Mouse (Mus musculus): ENCODE results near the gene Fpr2. TPM values are rescaled to one million over a fixed set of nuclear protein-coding genes. Genes with fewer than 3 reads are reported as not detected.

Fpr2 gene
- polyA plus RNA-seq, 1 experiment from 2014 or later, result 0.34 TPM

DNA sequence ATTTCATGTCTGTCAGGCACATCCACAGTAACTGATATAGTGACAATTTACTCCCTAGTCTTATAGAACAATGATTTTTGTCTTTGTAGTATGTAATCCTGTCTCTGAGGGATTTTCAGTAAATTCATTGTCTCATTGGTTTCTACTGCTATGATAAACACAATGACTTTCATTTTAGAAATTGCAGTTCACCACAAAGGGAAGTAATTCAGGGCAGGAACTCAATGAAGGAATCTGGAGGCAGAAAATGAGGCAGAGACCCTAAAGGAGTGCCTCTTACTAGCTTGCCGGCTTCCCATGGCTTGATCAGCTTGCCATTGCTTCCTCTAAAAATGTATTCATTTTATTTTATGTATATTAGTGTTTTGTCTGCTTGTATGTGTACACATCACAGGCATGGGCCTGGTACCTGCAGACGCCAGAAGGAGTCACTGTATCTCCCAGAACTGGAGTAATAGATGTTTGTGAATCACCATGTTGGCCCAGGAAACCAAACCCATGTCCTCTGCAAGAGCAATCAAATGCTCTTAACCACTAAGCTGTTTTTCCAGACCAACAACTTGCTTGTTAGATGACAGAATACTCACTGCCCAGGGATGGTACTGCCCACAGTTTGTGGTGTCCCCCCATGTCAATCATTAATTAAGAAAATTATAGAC, 16.6 kb upstream of the Fpr2 start:
- Histone ChIP-seq H3K4me1 (ENCODE audit: control insufficient read depth, insufficient read depth, low read length) (no peaks in the 10 kb centered on the region), H3K27me3 (ENCODE audit: control insufficient read depth, insufficient read depth, low read length) (no peaks in the 10 kb centered on the region), H3K9ac (ENCODE audit: low read depth, low read length) (no peak overlapping the region), H3K4me3 (ENCODE audit: low read length) (no peak overlapping the region), H3K9me3 (ENCODE audit: control insufficient read depth, low read length) (no peaks in the 10 kb centered on the region), H3K36me3 (ENCODE audit: control insufficient read depth, insufficient read depth, low read length) (no peaks in the 10 kb centered on the region), H3K27ac (ENCODE audit: low read depth, low read length) (no peak overlapping the region), H3K4me2 (replicated peaks; ENCODE audit: low read depth, low read length) (no peak overlapping the region)
- ATAC-seq (ENCODE audit: low FRiP score, low TSS enrichment), result no peak
- 79% methylated on average over 2 of the region's 2 CpGs for WGBS

DNA sequence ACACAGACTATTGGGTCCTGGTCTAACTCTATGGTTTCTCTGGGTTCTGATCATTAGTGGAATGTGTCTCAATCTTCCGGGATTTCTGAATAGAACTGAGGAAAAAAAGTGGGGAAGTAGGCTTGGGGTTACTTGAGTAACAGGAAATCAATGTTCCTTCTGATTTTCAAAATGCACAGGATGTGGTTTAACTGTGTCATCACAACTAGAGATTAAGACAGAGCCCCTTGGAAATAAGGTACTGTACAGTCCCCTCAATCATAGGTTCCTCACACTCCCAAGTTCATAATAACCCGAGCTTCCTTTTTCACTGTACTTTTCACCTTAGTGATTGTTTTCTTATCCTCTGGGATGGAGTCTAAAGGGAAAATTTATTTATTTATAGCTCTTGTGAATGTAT, 15.9 kb upstream of the Fpr2 start:
- no peaks in the 10 kb centered on the region for H3K4me1 ChIP-seq (ENCODE audit: control insufficient read depth, insufficient read depth, low read length)
- no peak for ATAC-seq (ENCODE audit: low FRiP score, low TSS enrichment)
- H3K9ac ChIP-seq (ENCODE audit: low read depth, low read length), result no peak overlapping the region
- H3K27me3 ChIP-seq (ENCODE audit: control insufficient read depth, insufficient read depth, low read length), result no peaks in the 10 kb centered on the region
- H3K27ac ChIP-seq (ENCODE audit: low read depth, low read length), result no peak overlapping the region
- H3K9me3 ChIP-seq (ENCODE audit: control insufficient read depth, low read length), result no peaks in the 10 kb centered on the region
- H3K4me2 ChIP-seq (replicated peaks; ENCODE audit: low read depth, low read length), result no peak overlapping the region
- WGBS, result 81% methylated on average over 2 of the region's 2 CpGs
- H3K4me3 ChIP-seq (ENCODE audit: low read length), result no peak overlapping the region
- no peaks in the 10 kb centered on the region for H3K36me3 ChIP-seq (ENCODE audit: control insufficient read depth, insufficient read depth, low read length)

DNA sequence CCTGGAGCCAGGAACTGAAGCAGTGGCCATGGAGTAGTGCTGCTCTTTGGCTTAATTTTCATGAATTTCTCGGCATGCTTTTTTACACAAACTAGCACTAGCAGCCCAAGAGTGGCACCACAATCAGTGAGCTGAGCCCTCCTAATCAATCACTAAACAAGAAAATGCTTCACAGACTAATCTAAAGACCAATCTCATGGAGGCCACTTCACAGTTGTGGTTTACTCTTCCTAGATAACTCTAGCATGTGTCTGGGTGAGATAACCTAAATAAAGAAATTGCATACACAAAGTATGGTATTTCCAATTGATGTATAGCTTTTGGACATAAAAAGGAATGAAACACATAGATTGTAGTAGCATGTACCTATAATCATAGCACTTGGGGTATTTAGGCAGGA, 8.3 kb upstream of the Fpr2 start:
- H3K9ac ChIP-seq (ENCODE audit: low read depth, low read length), result no peak overlapping the region
- ATAC-seq (ENCODE audit: low FRiP score, low TSS enrichment), result no peak
- no peak overlapping the region for H3K27ac ChIP-seq (ENCODE audit: low read depth, low read length)
- no peaks in the 10 kb centered on the region for H3K36me3 ChIP-seq (ENCODE audit: control insufficient read depth, insufficient read depth, low read length)
- H3K9me3 ChIP-seq (ENCODE audit: control insufficient read depth, low read length), result no peaks in the 10 kb centered on the region
- H3K4me1 ChIP-seq (ENCODE audit: control insufficient read depth, insufficient read depth, low read length), result no peaks in the 10 kb centered on the region
- no peak overlapping the region for H3K4me2 ChIP-seq (replicated peaks; ENCODE audit: low read depth, low read length)
- no peaks in the 10 kb centered on the region for H3K27me3 ChIP-seq (ENCODE audit: control insufficient read depth, insufficient read depth, low read length)
- 81% methylated on average over 1 of the region's 1 CpGs for WGBS
- no peak overlapping the region for H3K4me3 ChIP-seq (ENCODE audit: low read length)

DNA sequence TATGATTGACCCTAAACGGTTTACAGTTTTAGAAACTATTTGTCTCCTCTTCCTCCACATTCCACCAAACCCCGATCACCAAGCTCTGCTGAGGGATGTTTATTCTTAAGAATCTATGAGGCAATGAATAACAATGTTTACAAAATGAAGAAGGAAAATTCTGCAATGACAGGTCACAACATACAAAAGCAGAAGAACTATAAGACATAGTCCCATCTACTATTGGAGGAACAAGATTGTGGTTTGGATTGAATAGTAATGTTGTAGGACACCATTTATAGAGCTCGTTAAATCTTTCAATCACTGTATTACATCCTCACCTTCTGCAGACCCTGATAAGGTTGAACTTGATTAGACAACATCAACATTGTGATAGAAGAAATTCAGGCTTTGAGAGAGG, 5.0 kb upstream of the Fpr2 start:
- no peaks in the 10 kb centered on the region for H3K27me3 ChIP-seq (ENCODE audit: control insufficient read depth, insufficient read depth, low read length)
- no peaks in the 10 kb centered on the region for H3K4me1 ChIP-seq (ENCODE audit: control insufficient read depth, insufficient read depth, low read length)
- H3K4me2 ChIP-seq (replicated peaks; ENCODE audit: low read depth, low read length), result no peak overlapping the region
- H3K9me3 ChIP-seq (ENCODE audit: control insufficient read depth, low read length), result no peaks in the 10 kb centered on the region
- 72% methylated on average over 3 of the region's 3 CpGs for WGBS
- H3K4me3 ChIP-seq (ENCODE audit: low read length), result no peak overlapping the region
- no peak overlapping the region for H3K27ac ChIP-seq (ENCODE audit: low read depth, low read length)
- ATAC-seq (ENCODE audit: low FRiP score, low TSS enrichment), result no peak
- no peaks in the 10 kb centered on the region for H3K36me3 ChIP-seq (ENCODE audit: control insufficient read depth, insufficient read depth, low read length)
- H3K9ac ChIP-seq (ENCODE audit: low read depth, low read length), result no peak overlapping the region

DNA sequence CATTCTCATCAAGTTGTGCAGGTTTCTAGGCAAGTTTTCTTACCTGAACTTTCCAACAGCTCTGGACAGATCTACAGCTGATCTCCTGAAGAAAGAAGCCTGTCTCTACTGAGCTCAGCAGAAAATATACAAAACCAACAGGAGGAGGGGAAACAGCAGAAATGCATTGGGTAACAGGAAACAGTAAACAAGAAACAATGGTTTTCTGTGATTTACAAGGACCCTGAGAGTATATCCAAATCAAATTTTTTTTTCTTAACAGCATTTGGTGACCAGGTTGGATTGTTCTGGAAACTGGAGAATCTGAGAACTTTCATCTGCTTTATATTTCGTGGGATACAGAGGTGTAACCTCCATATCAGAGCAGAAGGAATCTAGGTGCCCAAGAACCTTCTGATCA, 3.8 kb upstream of the Fpr2 start, which contains the start of gene Fpr1:
Gene Fpr1 (minus strand): TSS at position 101 of the 400 bp plus-strand sequence.
- H3K4me2 ChIP-seq (replicated peaks; ENCODE audit: low read depth, low read length), result no peak within 1 kb of the TSS
- H3K4me3 ChIP-seq (ENCODE audit: low read length), result no peak within 1 kb of the TSS
- ATAC-seq (ENCODE audit: low FRiP score, low TSS enrichment), result no peak
- H3K36me3 ChIP-seq (ENCODE audit: control insufficient read depth, insufficient read depth, low read length), result no peaks in the 10 kb centered on the region
- H3K27me3 ChIP-seq (ENCODE audit: control insufficient read depth, insufficient read depth, low read length), result no peaks in the 10 kb centered on the region
- no peaks in the 10 kb centered on the region for H3K4me1 ChIP-seq (ENCODE audit: control insufficient read depth, insufficient read depth, low read length)
- H3K27ac ChIP-seq (ENCODE audit: low read depth, low read length), result no peak within 1 kb of the TSS
- 72% methylated on average over 1 of the region's 1 CpGs for WGBS
- H3K9ac ChIP-seq (ENCODE audit: low read depth, low read length), result no peak within 1 kb of the TSS
- H3K9me3 ChIP-seq (ENCODE audit: control insufficient read depth, low read length), result no peaks in the 10 kb centered on the region

DNA sequence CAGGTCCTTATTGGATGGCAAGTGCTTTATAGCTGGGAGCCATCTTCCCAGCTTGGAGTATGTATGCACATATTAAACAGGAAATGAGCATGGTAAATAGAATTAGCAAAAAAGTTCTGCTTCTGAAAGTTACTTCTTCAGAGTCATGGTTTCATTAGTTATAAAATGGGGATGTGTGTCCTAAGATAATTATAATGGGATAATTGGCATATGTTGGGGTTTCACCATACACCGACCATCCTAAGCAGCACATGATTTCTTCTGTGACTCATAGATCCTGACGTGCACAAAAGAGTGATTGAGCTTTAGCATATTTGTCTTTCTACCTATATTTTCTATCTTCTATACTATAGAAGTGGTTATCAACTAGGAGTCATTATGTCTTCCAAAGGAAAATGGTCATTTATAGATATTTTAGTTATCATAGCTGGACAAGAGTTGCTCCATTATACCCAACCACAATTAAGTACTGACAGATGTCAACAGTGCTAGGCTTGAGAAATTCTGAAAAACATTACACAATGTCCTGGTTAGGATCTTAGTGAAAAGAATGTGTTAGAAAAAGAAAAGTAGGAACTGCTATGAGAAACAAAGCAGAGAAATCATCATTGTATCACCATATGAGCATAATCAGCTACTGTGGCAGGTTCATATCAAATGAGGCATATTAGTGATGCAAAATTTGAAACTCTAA, 2.3 kb downstream of the Fpr2 start:
- H3K9me3 ChIP-seq (ENCODE audit: control insufficient read depth, low read length), result no peaks in the 10 kb centered on the region
- H3K27me3 ChIP-seq (ENCODE audit: control insufficient read depth, insufficient read depth, low read length), result no peaks in the 10 kb centered on the region
- H3K4me3 ChIP-seq (ENCODE audit: low read length), result no peak overlapping the region
- H3K4me1 ChIP-seq (ENCODE audit: control insufficient read depth, insufficient read depth, low read length), result no peaks in the 10 kb centered on the region
- no peak for ATAC-seq (ENCODE audit: low FRiP score, low TSS enrichment)
- no peak overlapping the region for H3K4me2 ChIP-seq (replicated peaks; ENCODE audit: low read depth, low read length)
- WGBS, result 89% methylated on average over 2 of the region's 2 CpGs
- H3K9ac ChIP-seq (ENCODE audit: low read depth, low read length), result no peak overlapping the region
- H3K27ac ChIP-seq (ENCODE audit: low read depth, low read length), result no peak overlapping the region
- no peaks in the 10 kb centered on the region for H3K36me3 ChIP-seq (ENCODE audit: control insufficient read depth, insufficient read depth, low read length)

DNA sequence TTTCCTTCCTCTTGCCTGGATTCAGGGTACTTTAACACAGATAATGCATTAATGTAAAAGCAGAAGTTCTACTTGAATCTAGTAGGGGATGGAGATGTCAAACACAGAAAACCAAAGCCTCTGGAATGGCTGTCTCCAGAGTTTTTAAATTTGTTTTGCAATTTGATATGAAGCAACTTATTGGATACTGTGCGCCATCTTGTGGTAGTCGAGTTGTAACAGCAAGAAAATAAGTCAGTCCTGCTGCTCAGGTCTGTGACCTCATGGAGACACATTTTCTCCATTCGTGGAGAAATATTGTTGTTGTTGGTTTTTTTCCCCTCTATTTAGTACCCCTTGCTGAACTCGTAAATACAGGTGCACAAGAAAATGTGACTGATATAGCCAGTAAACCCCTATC, 8.4 kb downstream of the Fpr2 start:
- no peaks in the 10 kb centered on the region for H3K4me1 ChIP-seq (ENCODE audit: control insufficient read depth, insufficient read depth, low read length)
- H3K9ac ChIP-seq (ENCODE audit: low read depth, low read length), result no peak overlapping the region
- no peak overlapping the region for H3K27ac ChIP-seq (ENCODE audit: low read depth, low read length)
- no peaks in the 10 kb centered on the region for H3K36me3 ChIP-seq (ENCODE audit: control insufficient read depth, insufficient read depth, low read length)
- no peak overlapping the region for H3K4me3 ChIP-seq (ENCODE audit: low read length)
- H3K9me3 ChIP-seq (ENCODE audit: control insufficient read depth, low read length), result no peaks in the 10 kb centered on the region
- 7% methylated on average over 4 of the region's 4 CpGs for WGBS
- no peak for ATAC-seq (ENCODE audit: low FRiP score, low TSS enrichment)
- no peak overlapping the region for H3K4me2 ChIP-seq (replicated peaks; ENCODE audit: low read depth, low read length)
- H3K27me3 ChIP-seq (ENCODE audit: control insufficient read depth, insufficient read depth, low read length), result no peaks in the 10 kb centered on the region

DNA sequence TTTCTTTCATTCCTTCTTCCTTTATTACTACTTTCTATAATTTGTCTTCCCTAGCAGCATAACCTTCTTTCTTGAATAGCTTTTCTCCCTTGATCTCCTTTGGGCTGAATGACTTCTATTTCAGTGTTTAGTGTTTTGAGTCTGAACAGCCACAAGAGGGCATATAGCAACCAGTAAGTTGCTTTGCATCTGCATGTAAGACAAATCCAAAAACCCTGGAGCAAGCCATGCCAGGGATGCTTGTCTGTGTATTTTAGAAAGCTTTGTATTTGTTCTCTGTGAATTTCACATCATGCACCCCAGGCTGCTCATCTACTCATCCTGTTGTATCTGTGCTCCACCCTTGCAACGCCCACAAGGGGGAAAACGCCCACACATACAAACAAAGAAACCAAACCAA, 11.6 kb downstream of the Fpr2 start:
- H3K36me3 ChIP-seq (ENCODE audit: control insufficient read depth, insufficient read depth, low read length), result no peaks in the 10 kb centered on the region
- H3K9me3 ChIP-seq (ENCODE audit: control insufficient read depth, low read length), result no peaks in the 10 kb centered on the region
- no peak overlapping the region for H3K4me2 ChIP-seq (replicated peaks; ENCODE audit: low read depth, low read length)
- 79% methylated on average over 2 of the region's 2 CpGs for WGBS
- H3K4me3 ChIP-seq (ENCODE audit: low read length), result no peak overlapping the region
- ATAC-seq (ENCODE audit: low FRiP score, low TSS enrichment), result no peak
- no peaks in the 10 kb centered on the region for H3K27me3 ChIP-seq (ENCODE audit: control insufficient read depth, insufficient read depth, low read length)
- H3K9ac ChIP-seq (ENCODE audit: low read depth, low read length), result no peak overlapping the region
- H3K27ac ChIP-seq (ENCODE audit: low read depth, low read length), result no peak overlapping the region
- no peaks in the 10 kb centered on the region for H3K4me1 ChIP-seq (ENCODE audit: control insufficient read depth, insufficient read depth, low read length)

DNA sequence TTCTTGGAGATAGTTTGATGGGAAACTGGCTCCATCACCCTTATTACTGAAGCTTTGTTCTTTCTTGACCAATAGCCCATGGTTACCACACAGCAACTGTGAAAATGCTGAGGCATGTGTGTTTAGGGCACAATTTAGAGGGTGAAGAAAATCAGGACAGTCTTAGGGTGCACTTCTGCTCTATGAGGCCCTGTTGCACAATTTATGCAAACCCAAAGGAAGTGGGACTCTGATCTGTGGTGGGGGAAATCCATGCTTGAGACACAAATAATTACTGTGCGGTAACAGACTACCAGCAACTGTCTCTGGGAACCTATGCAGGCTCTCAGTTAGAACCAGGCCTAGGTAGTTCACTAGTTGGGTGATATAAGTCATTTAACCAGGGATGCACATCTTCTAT, 13.1 kb downstream of the Fpr2 start:
- H3K4me1 ChIP-seq (ENCODE audit: control insufficient read depth, insufficient read depth, low read length), result no peaks in the 10 kb centered on the region
- no peak overlapping the region for H3K27ac ChIP-seq (ENCODE audit: low read depth, low read length)
- no peak overlapping the region for H3K4me3 ChIP-seq (ENCODE audit: low read length)
- ATAC-seq (ENCODE audit: low FRiP score, low TSS enrichment), result no peak
- no peaks in the 10 kb centered on the region for H3K27me3 ChIP-seq (ENCODE audit: control insufficient read depth, insufficient read depth, low read length)
- 95% methylated on average over 1 of the region's 1 CpGs for WGBS
- H3K4me2 ChIP-seq (replicated peaks; ENCODE audit: low read depth, low read length), result no peak overlapping the region
- H3K9ac ChIP-seq (ENCODE audit: low read depth, low read length), result no peak overlapping the region
- no peaks in the 10 kb centered on the region for H3K36me3 ChIP-seq (ENCODE audit: control insufficient read depth, insufficient read depth, low read length)
- H3K9me3 ChIP-seq (ENCODE audit: control insufficient read depth, low read length), result no peaks in the 10 kb centered on the region
